8 mouse cellular contexts compared by ENCODE assay signal in the genomic region with DNA sequence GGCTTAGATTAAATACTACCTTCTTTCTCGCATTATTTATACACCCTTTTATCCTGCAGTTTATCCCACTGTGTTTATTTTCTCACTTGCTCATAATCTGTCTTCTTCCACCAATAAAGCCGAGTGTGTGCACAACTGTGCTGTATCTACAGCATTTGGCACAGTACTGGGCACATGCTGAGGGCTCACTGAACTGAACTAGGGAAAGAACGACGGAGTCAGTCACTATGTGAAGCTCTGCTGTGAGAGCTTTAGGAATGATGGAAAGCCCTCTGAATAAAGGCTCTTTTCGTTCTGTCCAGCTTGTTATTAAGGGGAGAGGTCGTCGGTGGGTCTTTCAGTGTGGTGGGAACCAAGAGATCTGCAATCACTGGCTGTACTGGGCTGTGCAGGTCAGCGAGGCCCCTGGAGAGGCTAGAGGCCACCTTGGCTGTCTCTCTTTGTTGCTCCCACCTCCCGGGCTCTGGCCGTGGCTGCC. TPM values are rescaled to one million over a fixed set of nuclear protein-coding genes. Genes with fewer than 3 reads are reported as not detected.
A peak's percentile ranks its signal among the peaks of the same experiment; 100 is the strongest.
DNase-seq lines count a peak whose midpoint lies in the region; ATAC-seq lines count a peak whose summit lies in the region.

No protein-coding gene starts in this region.

- no peaks in the 10 kb centered on the region; the same call in 1 of the 2 replicates for H3K27me3 ChIP-seq in kidney, embryonic 16.5 days (ENCODE audit: insufficient read depth, low read length)
- no peaks in the 10 kb centered on the region for H3K27me3 ChIP-seq in hindbrain, embryonic 10.5 days (ENCODE audit: insufficient read depth, poor library complexity, severe bottlenecking)
- H3K27me3 ChIP-seq in midbrain, embryonic 12.5 days = no peaks in the 10 kb centered on the region

- no peaks in the 10 kb centered on the region for H3K9me3 ChIP-seq in kidney, embryonic 16.5 days (ENCODE audit: low read length)
- no peaks in the 10 kb centered on the region; the same call in 1 of the 2 replicates for H3K9me3 ChIP-seq in hindbrain, embryonic 10.5 days
- no peaks in the 10 kb centered on the region for H3K9me3 ChIP-seq in midbrain, embryonic 12.5 days

- H3K9ac ChIP-seq in kidney, embryonic 16.5 days (replicated peaks; ENCODE audit: low read length) = peak overlapping the region; percentile 69
- H3K9ac ChIP-seq in midbrain, embryonic 12.5 days (replicated peaks) = peak overlapping the region; percentile 64

- ATAC-seq in kidney, embryonic 16.5 days (ENCODE audit: low FRiP score, low TSS enrichment) = peak; percentile 32; the same call in 1 of the 2 replicates
- peak; percentile 44 for ATAC-seq in midbrain, embryonic 12.5 days (ENCODE audit: low FRiP score, low read depth)

- H3K4me1 ChIP-seq in kidney, embryonic 16.5 days (ENCODE audit: insufficient read depth, low read length) = no peaks in the 10 kb centered on the region
- peaks cover 19% of the 10 kb centered on the region; the same call in 1 of the 2 replicates for H3K4me1 ChIP-seq in hindbrain, embryonic 10.5 days (replicated peaks)
- H3K4me1 ChIP-seq in midbrain, embryonic 12.5 days = 0 out of 2 replicates have a peak, but pooled peaks cover 4% of the 10 kb centered on the region

- 28% methylated on average over 10 of the region's 10 CpGs for WGBS in kidney, embryonic 16.5 days
- WGBS in hindbrain, embryonic 10.5 days = 31% methylated on average over 10 of the region's 10 CpGs
- WGBS in midbrain, embryonic 12.5 days = 24% methylated on average over 10 of the region's 10 CpGs

- peak overlapping the region; percentile 41; the same call in 1 of the 2 replicates for H3K27ac ChIP-seq in kidney, embryonic 16.5 days (ENCODE audit: low read length)
- peak overlapping the region; percentile 91 for H3K27ac ChIP-seq in hindbrain, embryonic 10.5 days
- peak overlapping the region; percentile 87 for H3K27ac ChIP-seq in midbrain, embryonic 12.5 days (replicated peaks)

- H3K4me2 ChIP-seq in kidney, embryonic 16.5 days (replicated peaks; ENCODE audit: low read depth, low read length) = peak overlapping the region; percentile 54
- peak overlapping the region; percentile 54 for H3K4me2 ChIP-seq in midbrain, embryonic 12.5 days (replicated peaks)

- H3K4me3 ChIP-seq in kidney, embryonic 16.5 days (ENCODE audit: low read length) = peak overlapping the region; percentile 52
- peak overlapping the region; percentile 64 for H3K4me3 ChIP-seq in hindbrain, embryonic 10.5 days
- peak overlapping the region; percentile 57 for H3K4me3 ChIP-seq in midbrain, embryonic 12.5 days

- no peak for DNase-seq in kidney, postnatal 4 days
- peak; percentile 28 to 38 for DNase-seq in cerebellum, postnatal 14 days
- no peak for DNase-seq in hindbrain, embryonic 10.5 days (ENCODE audit: low spot score)
- DNase-seq in B cell, adult 2 months = no peak
- no peak for DNase-seq in frontal cortex, postnatal 25 days (ENCODE audit: low spot score in 2 of 2)
- DNase-seq in thymus, adult 18-20 months = no peak

- H3K36me3 ChIP-seq in kidney, embryonic 16.5 days (ENCODE audit: insufficient read depth, low read length) = no peaks in the 10 kb centered on the region
- no peaks in the 10 kb centered on the region for H3K36me3 ChIP-seq in hindbrain, embryonic 10.5 days
- no peaks in the 10 kb centered on the region for H3K36me3 ChIP-seq in midbrain, embryonic 12.5 days

RNA-seq across cellular contexts. Expression of a gene that starts 0.7 kb away (rescaled TPM):
- polyA plus RNA-seq in kidney, embryonic 16.5 days (2015; fragmentation: Nextera tagmentation; extraction: Ambion mirVana) = 98.0 and 110 TPM in 2 replicates
- polyA plus RNA-seq in hindbrain, embryonic 10.5 days (2016; fragmentation: Nextera tagmentation; extraction: Ambion mirVana) = 81.0 and 87.1 TPM in 2 replicates
- polyA plus RNA-seq in midbrain, embryonic 12.5 days (2016; fragmentation: Nextera tagmentation; extraction: Ambion mirVana) = 65.7 and 74.7 TPM in 2 replicates

Comparison
In these comparisons a context has a peak if more than half of its experiments do, and no peak if none do; other contexts are left out.
1. H3K27ac ChIP-seq: peak in every context shown above with its lines; median percentile 91 in hindbrain, embryonic 10.5 days; 87 in midbrain, embryonic 12.5 days; 41 in kidney, embryonic 16.5 days.
2. DNase-seq: peak in cerebellum, postnatal 14 days (2 of 2); none in kidney, postnatal 4 days (0 of 2), hindbrain, embryonic 10.5 days (single experiment), B cell, adult 2 months (0 of 2), frontal cortex, postnatal 25 days (0 of 2) and thymus, adult 18-20 months (0 of 2).
3. Peak in every context shown above with its lines, with median percentiles within 50 percentile points of each other: H3K4me3 ChIP-seq.